Mouse (Mus musculus): Measurements from ENCODE around the gene Mutyh. TPM values are rescaled to one million over a fixed set of nuclear protein-coding genes. Genes with fewer than 3 reads are reported as not detected.

Mutyh gene
- total RNA-seq (2015) (5.3 and 10.8 TPM in 2 replicates), total RNA-seq (2017) (2.7 and 5.5 TPM in 2 replicates)

DNA sequence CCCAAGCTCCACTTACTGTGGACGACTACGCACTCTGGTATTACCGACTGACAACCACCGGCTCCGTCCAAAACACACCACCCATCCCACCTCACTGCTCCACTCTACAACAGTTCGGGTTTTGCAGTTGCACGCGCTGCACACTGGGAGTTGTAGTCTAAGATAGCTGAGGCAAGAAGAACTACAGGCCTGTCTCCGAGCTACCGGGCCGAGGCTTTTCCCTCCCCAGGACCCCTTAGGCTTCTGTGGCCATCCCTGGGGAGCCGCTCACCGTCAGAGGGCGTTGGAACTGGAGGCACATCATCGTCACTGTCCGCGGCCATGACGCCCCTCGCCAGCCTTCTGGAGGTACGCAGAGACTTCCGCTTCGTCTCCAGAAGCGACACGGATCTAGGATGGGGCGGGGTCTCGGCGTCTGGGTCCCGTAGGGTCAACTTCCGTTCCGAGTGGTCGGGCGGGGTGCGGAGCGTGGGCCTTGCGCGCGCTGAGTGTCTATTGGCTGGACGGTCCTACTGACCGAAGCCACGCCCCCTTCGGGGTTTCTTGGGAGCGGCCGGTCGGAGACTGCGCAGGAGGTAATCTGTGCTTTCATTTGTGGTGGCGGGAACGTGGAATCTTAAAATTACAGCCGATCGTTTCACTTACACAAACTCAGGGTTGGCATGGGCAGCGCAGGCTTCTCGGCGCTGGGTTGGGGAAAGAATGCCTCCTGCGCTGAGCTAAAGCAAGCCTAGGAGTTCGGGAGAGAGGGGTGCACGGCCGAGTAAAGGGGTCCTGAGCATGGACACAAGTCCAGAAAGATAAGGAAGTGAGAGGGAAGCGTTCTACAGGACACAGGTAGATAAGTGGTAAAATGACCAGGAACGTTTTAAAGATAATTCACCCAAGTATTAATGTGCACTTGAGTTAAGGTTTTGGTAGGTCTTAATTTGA is at the start of gene Mutyh, which contains the start of gene Toe1:
Gene Mutyh, plus strand, starts transcription at position 527 of the 933 bp plus-strand sequence.
Gene Toe1, minus strand, starts transcription at position 444 of the 933 bp plus-strand sequence.
- ATAC-seq (ENCODE audit: poor library complexity, severe bottlenecking): peak; percentile 97

DNA sequence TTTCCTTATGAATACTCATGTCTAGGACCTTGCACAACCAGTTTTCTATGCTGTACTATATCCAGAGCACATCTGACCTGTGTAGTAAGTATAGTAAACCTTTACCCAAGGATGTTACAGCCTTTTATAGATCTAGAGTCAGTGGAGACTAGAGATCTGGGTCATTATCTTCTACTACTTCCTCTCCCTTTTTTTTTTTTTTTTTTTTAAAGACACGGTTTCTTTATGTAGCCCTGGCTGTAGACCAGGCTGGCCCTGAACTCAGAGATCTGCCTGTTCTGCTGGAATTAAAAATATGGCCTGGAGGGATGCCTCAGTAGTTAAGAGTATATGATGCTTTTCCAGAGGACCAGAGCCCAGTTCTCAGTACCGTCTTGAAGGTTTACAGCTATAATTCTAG is 45.6 kb upstream of the Mutyh start:
- ATAC-seq (ENCODE audit: poor library complexity, severe bottlenecking): no peak

DNA sequence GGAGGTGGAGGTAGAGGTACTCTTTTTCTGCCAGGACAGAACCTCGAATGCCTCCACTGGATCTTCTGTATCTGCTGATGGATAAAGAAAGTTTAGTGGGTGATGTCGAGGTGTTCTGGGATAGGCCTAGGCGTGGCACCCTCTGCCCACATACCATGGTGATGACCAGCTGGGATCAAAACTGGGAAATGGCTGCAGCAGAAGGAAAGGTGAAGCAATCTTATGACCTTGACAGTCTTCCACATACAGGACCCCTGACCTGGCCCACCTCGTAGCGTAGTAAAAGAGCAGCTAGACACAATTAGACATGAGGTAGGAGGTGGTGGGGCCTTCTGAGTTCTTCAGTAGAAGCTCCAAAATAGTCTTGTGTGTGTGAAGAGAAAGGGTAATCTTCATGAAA is 43.5 kb upstream of the Mutyh start:
- ATAC-seq (ENCODE audit: poor library complexity, severe bottlenecking): no peak

DNA sequence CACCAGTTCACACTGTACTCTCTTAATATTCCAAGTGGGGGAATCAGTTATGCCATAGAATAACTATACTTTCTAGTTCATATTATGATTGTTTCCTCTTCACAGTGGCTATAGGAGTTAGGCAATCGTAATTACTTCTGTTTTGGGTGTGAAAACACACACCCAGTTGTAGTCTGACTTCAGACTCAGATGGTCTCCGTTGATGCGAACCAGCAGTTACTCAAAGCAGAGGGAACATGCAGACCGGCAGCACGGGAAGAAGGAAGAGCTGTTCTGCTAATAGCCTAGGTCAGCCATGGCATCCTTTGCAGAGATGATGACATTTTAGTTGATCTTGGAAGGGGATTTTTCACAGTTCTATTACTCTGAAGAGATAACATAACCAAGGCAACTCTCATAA is 39.0 kb upstream of the Mutyh start:
- peak; percentile 82 for ATAC-seq (ENCODE audit: poor library complexity, severe bottlenecking)

DNA sequence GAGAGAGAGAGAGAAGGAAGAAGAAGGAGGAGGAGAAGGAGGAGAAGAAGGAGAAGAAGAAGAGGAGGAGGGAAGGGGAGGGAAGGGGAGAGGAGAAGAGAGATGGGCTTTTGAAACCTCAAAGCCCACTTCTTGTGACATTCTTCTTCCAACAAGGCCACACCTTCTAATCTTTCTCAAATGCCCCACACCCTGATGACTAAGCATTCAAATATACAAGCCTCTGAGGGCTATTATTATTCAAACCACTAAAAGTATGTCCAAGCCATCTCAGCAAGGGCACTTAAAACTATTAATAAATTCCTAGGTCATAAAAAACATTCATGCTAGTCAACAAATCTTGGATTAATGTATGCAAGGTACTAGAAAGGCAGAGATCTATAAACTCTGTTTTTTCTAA is 38.5 kb upstream of the Mutyh start:
- ATAC-seq (ENCODE audit: poor library complexity, severe bottlenecking): peak; percentile 76

DNA sequence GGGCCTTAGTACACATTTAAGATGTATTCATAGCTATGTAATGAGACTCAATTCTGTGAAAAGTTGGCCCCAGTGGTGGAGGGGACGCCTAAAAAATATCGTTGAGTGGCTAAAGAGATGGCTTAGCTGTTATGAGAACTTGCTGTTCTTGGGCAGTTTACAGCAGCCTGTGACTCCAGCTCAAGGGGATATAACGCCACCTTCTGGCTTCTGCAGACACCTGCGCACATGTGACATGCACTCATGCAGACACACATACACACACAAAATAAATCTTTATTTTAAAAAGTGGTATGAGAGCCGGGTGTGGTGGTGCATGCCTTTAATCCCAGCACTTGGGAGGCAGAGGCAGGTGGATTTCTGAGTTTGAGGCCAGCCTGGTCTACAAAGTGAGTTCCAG is 31.1 kb upstream of the Mutyh start:
- ATAC-seq (ENCODE audit: poor library complexity, severe bottlenecking): no peak

DNA sequence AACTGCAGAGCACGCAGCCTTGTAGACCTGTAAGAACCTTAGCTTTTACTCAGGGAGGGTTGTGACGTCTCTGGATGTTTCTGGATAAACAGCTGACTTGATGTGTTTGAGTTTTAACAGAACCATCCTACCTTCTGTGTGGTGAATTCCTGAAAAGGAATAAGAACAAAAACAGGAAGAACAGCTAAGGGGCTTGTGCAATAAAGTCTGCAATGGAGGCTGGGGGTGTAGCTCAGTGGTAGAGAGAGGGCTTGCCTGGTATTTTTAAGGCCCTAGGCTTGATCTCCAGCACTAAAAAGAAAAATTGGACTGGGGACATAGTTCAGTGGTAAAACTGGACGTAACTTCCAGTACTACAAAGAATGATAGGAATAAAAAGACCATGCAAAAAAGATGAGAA is 30.4 kb upstream of the Mutyh start:
- ATAC-seq (ENCODE audit: poor library complexity, severe bottlenecking): peak; percentile 72

DNA sequence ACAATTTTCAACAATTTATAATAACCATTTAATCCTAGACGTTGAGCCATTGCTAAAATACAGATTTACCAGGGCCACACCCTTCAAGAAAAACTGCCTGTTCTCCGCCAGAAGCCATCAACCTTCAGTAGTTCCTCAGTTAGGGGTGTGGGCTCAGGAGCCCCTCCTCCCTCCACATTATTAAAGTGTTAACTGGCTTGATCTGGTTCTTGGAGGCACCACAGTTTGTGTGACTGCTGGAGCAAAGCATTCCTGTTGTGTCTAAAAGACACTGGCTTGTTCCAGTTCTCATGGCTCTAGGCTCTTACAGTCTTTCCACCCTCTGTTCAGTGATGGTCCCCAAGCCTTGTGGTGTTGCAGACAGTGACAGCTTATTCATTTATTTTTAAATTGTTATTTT is 27.0 kb upstream of the Mutyh start:
- no peak for ATAC-seq (ENCODE audit: poor library complexity, severe bottlenecking)

DNA sequence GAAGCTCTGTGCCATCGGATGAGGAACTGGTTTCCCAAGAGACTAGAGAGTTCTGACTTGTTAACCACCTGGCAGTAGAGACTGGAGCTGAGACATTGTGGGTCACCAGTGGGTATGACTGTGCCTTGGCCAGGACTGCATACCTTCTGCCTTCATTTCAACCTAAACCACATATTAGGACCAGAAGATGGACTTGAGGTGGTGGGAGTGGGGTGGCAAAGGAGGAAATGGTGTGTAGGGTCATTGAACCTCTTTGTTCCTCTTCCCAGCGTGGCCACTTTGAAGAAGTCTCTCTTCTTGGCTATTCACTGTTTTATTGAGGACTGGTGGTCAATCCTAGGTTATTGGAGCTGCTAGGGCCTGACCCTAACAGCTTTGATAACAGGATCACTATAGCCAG is 26.2 kb upstream of the Mutyh start:
- ATAC-seq (ENCODE audit: poor library complexity, severe bottlenecking): peak; percentile 76

DNA sequence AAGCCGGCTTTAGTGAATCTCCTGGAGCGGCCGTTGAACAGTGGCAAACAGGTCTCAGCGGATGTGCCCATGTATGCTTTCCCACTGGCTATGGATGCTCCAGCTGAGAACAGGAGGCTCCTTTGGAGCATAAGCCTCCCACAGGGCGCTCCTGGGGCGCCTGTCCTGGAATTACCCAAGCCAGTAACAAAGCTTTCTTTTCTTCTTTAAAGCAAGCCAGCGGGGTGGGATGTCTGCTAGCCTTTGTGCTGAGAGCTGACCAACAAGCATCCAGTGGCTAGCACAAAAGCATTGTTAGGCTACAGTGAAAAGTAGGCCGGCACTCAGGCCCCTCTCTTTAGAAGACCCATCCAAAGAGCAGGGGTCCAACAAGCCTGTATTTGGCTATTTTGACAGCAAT is 25.4 kb upstream of the Mutyh start:
- ATAC-seq (ENCODE audit: poor library complexity, severe bottlenecking): no peak

DNA sequence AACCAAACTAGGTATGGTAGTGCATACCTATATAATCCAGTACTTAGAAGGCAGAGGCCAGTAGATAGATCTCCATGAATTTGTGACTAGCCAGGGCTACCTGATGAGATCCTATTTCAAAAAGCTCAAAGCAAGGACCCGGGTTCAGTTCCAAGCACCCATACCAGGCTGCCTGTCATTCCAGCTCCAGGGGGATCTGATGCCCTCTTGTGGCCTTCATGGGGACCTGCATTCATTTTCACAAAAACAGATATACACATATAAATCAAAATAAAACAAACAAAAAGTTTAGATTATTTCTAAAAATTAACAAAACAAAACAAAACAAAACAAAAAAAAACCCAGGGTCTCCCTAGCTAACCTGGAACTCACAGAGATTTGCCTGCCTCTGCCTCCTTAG is 20.9 kb upstream of the Mutyh start:
- no peak for ATAC-seq (ENCODE audit: poor library complexity, severe bottlenecking)

DNA sequence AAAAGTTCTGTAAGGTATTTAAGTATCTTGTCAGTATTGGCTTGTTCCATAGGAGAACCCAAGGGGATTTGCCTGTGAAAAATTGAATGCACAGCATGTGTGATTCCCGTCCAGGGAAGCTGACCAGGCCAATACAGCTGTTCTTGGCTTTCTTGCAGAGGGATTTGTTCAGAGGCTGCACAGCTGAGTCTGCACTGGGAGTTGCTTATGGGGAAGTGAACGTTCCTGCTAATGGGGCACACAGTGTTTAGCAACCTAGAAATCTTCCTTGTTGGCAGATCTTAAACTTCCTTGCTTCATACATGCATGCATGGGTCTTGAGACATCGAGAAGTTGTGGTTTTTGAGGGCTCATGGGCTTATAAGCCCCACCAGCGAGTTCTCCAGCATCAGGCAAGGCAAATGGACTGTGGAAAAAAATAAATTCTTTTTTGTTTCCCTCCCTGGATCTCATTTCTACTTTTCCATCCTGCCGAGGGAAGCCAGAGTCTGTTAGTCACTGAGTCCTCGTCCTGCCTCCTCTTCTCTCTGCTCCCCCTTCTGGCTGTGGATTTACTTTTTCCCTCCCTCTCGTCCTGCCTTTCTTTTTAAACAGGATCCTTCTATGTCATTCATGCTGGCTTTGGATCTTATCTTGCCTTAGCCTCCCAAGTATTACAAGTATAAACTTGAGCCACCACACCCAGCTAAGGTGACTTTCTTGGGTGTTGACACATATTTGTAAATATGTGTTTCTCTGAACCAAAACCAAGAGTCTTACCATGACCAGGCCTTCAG is 19.4 kb upstream of the Mutyh start:
- peak; percentile 95 for ATAC-seq (ENCODE audit: poor library complexity, severe bottlenecking)

DNA sequence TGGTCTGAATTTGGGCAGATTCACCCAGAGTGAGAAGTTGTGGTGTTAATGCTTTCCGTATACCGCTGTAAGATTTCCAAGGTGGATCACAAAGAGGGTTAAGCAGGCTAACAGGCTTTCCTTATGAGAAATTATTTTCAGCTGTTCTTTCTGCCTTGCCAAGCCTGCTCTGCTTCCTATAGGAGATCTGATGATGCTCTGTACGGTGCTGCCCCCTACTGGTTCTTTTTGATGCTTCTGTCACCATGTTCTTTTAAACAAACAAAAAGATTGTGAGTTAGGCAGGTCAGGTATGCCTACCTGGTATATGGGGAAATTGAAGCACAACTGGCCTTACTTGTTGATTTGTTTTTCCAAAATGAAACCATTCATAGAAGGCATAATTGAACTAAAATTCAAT is 18.6 kb upstream of the Mutyh start:
- peak; percentile 74 for ATAC-seq (ENCODE audit: poor library complexity, severe bottlenecking)

DNA sequence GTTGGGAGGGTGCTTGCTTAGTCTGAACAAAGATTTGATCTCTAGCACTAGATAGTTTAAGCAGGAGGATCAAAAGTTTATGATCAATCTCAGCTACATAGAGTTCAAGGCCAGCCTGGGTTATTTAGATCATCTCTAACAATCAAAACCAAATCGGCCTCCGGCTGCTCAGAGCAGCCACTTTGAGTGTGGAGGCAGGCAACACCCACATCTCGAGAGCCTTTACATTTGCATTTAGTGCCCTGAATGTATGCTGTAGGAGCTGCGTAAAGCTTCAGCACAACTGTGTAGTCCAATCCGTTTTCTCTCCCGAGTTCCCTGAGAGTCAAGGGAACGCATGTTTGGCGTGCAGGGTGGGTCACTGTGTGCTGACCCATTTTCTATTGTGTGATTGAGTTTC is 15.1 kb upstream of the Mutyh start:
- ATAC-seq (ENCODE audit: poor library complexity, severe bottlenecking): no peak

DNA sequence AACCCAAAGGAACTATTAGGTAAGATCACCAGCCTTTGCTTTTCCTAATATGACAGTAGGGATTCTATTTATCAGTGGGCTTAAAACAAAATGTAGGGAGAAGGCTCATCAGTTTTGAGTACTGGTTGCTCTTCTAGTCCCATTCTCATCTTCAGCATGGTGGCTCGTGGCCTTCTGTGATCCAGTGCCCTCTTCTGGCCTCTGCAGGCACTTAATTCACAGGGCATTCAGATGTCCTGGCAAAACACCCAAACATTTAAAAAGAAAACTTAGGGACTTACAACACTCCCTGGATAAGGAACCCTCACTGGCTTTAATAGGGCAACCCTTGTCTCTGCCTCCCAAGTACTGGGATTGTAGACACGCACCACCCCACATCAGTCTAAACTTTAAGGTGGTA is 13.2 kb upstream of the Mutyh start:
- ATAC-seq (ENCODE audit: poor library complexity, severe bottlenecking): no peak

DNA sequence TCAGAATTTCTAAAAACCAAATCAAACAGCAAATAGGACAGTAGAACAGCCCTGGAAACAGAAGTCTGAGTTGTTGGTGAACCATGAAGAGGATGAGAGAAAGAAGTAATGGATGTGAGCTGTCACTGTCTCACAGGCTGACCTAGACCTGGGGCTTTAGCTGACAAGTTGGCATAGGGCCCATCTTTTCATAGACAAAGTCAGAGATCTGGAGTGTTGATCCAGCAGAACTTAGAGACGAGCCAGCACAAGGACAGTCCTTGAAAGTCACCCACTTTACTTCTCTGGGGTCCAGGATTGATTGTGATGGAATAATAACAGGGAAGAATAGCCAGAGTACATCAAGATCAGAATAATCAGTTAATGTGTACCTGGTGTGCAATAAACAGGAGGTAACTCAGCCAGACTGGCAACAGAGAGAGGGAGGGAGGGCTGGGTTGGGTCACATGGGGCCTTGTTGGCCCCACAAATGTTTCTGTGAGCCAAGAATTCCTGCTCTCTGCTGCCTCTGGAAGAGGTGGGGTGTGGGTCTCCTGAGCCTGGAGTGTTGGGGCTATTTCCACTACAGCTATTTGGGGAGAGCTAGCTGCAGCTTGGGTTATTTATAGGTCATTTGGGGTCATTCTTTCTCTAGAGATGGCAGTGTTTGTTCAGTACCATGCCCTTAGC is 10.9 kb upstream of the Mutyh start:
- ATAC-seq (ENCODE audit: poor library complexity, severe bottlenecking): no peak

DNA sequence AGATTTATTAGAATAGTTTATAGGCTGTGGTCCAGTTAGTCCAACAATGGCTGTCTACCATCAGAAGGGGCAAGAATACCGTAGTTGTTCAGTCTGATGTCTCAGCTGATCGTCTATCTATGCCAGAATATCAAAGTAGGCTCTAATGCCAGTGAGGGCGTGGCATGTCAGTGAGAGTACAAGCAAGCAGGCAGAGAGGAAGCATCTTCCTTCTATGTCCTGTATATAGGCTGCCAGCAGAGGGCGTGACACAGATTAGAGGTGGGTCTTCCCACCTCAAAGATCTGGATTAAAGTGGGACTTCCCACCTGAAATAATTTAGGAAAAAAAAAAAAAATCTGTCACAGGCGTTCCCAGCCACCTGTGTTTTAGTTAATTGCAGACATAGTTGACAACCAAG is 7.6 kb upstream of the Mutyh start:
- peak; percentile 87 for ATAC-seq (ENCODE audit: poor library complexity, severe bottlenecking)

DNA sequence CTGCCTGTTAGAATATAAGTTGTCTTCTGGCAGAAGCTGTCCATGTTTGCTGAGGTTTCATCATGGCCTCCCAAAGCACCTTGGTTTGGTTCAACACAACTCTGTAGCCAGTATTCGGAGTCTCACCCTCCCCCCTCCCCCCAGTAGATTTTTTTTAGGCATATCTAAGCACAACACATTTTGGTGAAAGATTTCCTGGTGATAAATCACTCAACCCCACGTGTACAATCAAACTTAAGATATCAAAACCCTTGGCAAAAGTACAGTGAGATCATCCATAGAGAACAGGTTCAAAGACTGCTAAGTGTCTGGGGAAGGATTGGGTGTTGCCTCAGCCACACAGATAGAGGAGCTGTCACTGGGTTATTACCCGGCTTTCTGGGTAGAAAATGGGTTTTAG is 3.5 kb downstream of the Mutyh start:
- no peak for ATAC-seq (ENCODE audit: poor library complexity, severe bottlenecking)

DNA sequence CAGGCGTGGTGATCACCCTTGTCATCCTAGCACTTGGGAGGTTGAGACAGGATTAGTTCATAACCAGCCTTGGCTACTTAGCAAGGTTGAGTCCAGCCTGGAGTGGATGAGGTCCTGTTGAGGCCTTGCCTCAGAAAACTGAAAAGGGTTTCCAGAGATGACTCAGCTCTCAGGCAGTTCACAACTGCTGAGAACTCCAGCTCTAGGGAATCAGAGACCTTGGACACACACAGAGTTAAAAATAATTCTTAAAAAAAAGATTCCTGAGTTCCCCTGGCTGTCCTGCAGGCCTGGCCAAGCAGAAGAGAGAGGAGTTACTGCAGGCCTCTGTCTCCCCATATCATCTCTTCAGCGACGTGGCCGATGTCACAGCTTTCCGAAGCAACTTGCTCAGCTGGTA is 7.8 kb downstream of the Mutyh start:
- no peak for ATAC-seq (ENCODE audit: poor library complexity, severe bottlenecking)

DNA sequence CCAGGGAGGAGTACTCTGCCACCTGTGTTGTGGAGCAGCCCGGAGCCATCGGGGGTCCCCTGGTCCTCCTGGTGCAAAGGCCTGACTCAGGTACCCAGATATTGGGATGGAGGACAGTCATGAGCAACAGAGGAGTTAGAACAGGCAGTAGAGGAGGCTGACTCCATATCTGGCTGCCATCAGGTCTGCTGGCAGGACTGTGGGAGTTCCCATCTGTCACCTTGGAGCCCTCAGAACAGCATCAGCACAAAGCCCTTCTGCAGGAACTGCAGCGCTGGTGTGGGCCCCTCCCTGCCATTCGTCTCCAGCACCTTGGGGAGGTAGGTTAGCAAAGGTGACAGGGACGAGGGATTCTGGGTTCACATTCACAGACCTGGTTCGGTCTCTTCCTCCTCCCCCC is 10.0 kb downstream of the Mutyh start:
- ATAC-seq (ENCODE audit: poor library complexity, severe bottlenecking): no peak

Measured in megakaryocyte, adult 5-6 weeks (primary cell).